10 mouse cellular contexts compared by ENCODE assay signal in genomic region chr4:117847011-117847410, GRCm38 (mm10). TPM values are rescaled to one million over a fixed set of nuclear protein-coding genes. Genes with fewer than 3 reads are reported as not detected.
A peak's percentile ranks its signal among the peaks of the same experiment; 100 is the strongest.
DNase-seq lines count a peak whose midpoint lies in the region; ATAC-seq lines count a peak whose summit lies in the region.
"Had no signal": no experiment of that assay in that cellular context is flagged by ENCODE, and none has a peak within 500 bp of the region (broad histone marks: within the 10 kb centered on the region; RNA-seq: fewer than 3 reads in every experiment).

No protein-coding gene starts in this region.

- no peak for ATAC-seq in cerebellum, adult (ENCODE audit: insufficient number of reproducible peaks, low FRiP score, low TSS enrichment)

- peak; percentile 82 to 91 for DNase-seq in cerebellum, postnatal 10 days
- DNase-seq in left cerebral cortex, postnatal 4 days = peak; percentile 86
- no peak for DNase-seq in left cerebral cortex, adult 9 months (ENCODE audit: low spot score in 2 of 2)
- DNase-seq in MN1 (ENCODE audit: low spot score) = peak; percentile 50
- DNase-seq in layer of hippocampus, postnatal 36 days = peak; percentile 48 to 72
- no peak for DNase-seq in gastrocnemius, adult 8-10 months (ENCODE audit: low spot score in 2 of 2)
- DNase-seq in thymus, postnatal 10 days (ENCODE audit: low spot score in 2 of 2) = no peak
- DNase-seq: gastrocnemius, postnatal 14 days had no signal

- intact Hi-C loops in left cerebral cortex, postnatal 4 days (cut with DNase I) = no loop called here

RNA-seq across cellular contexts. Expression of gene Slc6a9, which starts 12.7 kb away (rescaled TPM):
- total RNA-seq in left cerebral cortex, postnatal 4 days (2021) = 10 to 100 TPM; 33.4 to 34.1 TPM
- 10 to 100 TPM; 34.7 to 38.8 TPM for total RNA-seq in layer of hippocampus, postnatal 36 days (2021)
- total RNA-seq in gastrocnemius, adult 8-10 months (2022) = 10 to 100 TPM in 1 of 4 experiments, 1 to 10 TPM in 3; 6.3 to 12.0 (median 8.8) TPM

RNA-seq across cellular contexts. Expression of gene Ccdc24, which starts 25.3 kb away (rescaled TPM):
- 1 to 10 TPM; 6.0 to 8.2 TPM for total RNA-seq in left cerebral cortex, postnatal 4 days (2021)
- total RNA-seq in layer of hippocampus, postnatal 36 days (2021) = 1 to 10 TPM in 1 of 2 experiments, under 1 TPM in 1; 0.52 to 1.5 TPM
- total RNA-seq in gastrocnemius, adult 8-10 months (2022) = under 1 TPM in 2 of 4 experiments, not detected in 2; 0.24 to 0.56 TPM
- total RNA-seq: hematopoietic stem cell, adult 5-6 weeks had no signal

RNA-seq across cellular contexts. Expression of gene B4galt2, which starts 36.3 kb away (rescaled TPM):
- 100 to 1,000 TPM; 168 to 172 TPM for total RNA-seq in left cerebral cortex, postnatal 4 days (2021)
- total RNA-seq in layer of hippocampus, postnatal 36 days (2021) = 10 to 100 TPM; 65.9 to 67.0 TPM
- 1 to 10 TPM; 1.7 to 3.5 (median 2.1) TPM for total RNA-seq in gastrocnemius, adult 8-10 months (2022)
- total RNA-seq: hematopoietic stem cell, adult 5-6 weeks had no signal

RNA-seq across cellular contexts. Expression of gene Atp6v0b, which starts 40.1 kb away (rescaled TPM):
- total RNA-seq in left cerebral cortex, postnatal 4 days (2021) = 100 to 1,000 TPM; 306 to 331 TPM
- total RNA-seq in layer of hippocampus, postnatal 36 days (2021) = 100 to 1,000 TPM; 418 to 429 TPM
- total RNA-seq in gastrocnemius, adult 8-10 months (2022) = 10 to 100 TPM; 86.6 to 96.0 (median 94.8) TPM

RNA-seq across cellular contexts. Expression of gene Dph2, which starts 44.8 kb away (rescaled TPM):
- 10 to 100 TPM; 12.9 to 15.1 TPM for total RNA-seq in left cerebral cortex, postnatal 4 days (2021)
- 10 to 100 TPM; 10.9 to 11.5 TPM for total RNA-seq in layer of hippocampus, postnatal 36 days (2021)
- 1 to 10 TPM; 1.7 to 3.1 (median 2.5) TPM for total RNA-seq in gastrocnemius, adult 8-10 months (2022)

Comparison
In these comparisons a context has a peak if more than half of its experiments do, and no peak if none do; other contexts are left out.
1. DNase-seq: peak in cerebellum, postnatal 10 days (2 of 2), left cerebral cortex, postnatal 4 days (single experiment), MN1 (single experiment) and layer of hippocampus, postnatal 36 days (2 of 2); none in left cerebral cortex, adult 9 months (0 of 2), gastrocnemius, adult 8-10 months (0 of 2) and thymus, postnatal 10 days (0 of 2).
2. RNA of gene B4galt2, which starts 36.3 kb away (total RNA-seq): 168 to 172 TPM in left cerebral cortex, postnatal 4 days and 65.9 to 67.0 TPM in layer of hippocampus, postnatal 36 days; 1.7 to 3.5 TPM in gastrocnemius, adult 8-10 months; every median in the first group is over 10 times any median in the second.